Mouse (Mus musculus): ENCODE measurements at regions not wholly inside any gene's neighbourhood (a gene's known extent, or its start where the extent isn't known, plus 50 kb on each side); places are given as distances from the start of the nearest gene placed in this dataset.

DNA sequence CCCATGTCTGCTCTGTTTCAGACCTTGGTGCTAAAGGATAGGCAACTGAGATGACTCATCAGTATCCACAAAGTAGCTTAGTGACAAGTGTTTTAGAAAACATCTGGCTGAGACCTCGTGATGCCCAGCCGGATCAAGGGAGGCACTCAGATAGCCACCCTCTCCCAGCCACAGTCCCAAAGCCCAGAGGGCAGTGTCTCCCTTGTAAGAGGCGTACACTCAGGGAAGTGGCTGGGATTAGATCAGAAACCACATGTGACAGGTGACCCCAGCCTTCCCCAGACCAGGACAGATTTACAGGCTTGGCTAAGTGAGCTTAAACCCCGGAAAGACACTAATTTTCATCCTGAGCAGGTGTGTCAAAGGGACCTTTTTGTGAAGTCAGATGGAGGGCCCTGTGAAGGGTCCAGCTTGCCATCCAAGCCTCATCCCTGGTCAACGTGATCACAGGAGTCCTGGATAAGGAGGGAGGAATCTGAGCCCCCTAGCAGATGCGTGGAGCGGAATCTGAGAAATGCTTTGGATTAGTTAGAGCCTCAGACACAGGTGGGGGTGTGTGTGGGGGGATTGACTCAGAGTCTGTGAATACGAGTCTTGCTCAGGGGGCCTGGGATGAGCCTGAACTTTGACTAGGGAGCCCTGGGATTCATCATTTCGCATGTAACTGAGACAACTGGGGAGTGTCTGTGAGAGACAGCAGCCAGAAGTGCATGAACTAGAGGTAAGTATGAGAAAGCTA is 711.4 kb downstream of the Vrk1 start:
- no peaks in the 10 kb centered on the region for H3K36me3 ChIP-seq (ENCODE audit: control insufficient read depth, insufficient read depth, low read length)
- H3K27me3 ChIP-seq (ENCODE audit: control insufficient read depth, insufficient read depth, low read length), result no peaks in the 10 kb centered on the region
- no peak overlapping the region for H3K9ac ChIP-seq (ENCODE audit: low read length)
- H3K4me3 ChIP-seq (ENCODE audit: low read depth, low read length), result no peak overlapping the region
- peaks cover 8% of the 10 kb centered on the region for H3K4me1 ChIP-seq (ENCODE audit: control insufficient read depth, insufficient read depth, low read length)
- H3K4me2 ChIP-seq (ENCODE audit: low read depth, severe bottlenecking), result no peak overlapping the region
- DNase-seq (ENCODE audit: low spot score) (no peak), ATAC-seq (ENCODE audit: insufficient number of reproducible peaks, low FRiP score, low TSS enrichment, low read depth) (no peak)
- WGBS, result 45% methylated on average over 9 of the region's 9 CpGs
- H3K9me3 ChIP-seq (ENCODE audit: control insufficient read depth, low read length), result no peaks in the 10 kb centered on the region
- no peak overlapping the region for H3K27ac ChIP-seq (replicated peaks; ENCODE audit: low read depth, low read length)

DNA sequence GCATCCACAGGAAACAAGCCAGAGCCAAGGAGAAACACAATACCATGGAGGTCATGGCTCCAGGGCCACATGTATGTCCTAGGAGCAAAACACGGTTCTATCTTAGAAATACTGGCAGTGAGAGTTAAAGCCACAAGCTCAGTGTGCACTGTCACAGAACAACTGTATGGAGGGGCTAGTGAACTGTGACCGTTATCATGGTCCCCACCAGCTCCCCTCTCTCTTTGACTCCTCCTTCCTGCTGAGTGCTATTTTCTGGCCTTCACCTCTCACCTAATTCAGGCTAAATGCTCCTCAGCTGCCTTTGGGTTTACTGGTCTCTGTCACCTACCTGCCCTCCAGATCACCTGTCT is 712.0 kb downstream of the Vrk1 start:
- Histone ChIP-seq H3K4me3 (ENCODE audit: low read depth, low read length) (no peak overlapping the region), H3K4me1 (ENCODE audit: control insufficient read depth, insufficient read depth, low read length) (peaks cover 8% of the 10 kb centered on the region), H3K9me3 (ENCODE audit: control insufficient read depth, low read length) (no peaks in the 10 kb centered on the region), H3K4me2 (ENCODE audit: low read depth, severe bottlenecking) (no peak overlapping the region), H3K9ac (ENCODE audit: low read length) (no peak overlapping the region), H3K27ac (replicated peaks; ENCODE audit: low read depth, low read length) (no peak overlapping the region), H3K36me3 (ENCODE audit: control insufficient read depth, insufficient read depth, low read length) (no peaks in the 10 kb centered on the region), H3K27me3 (ENCODE audit: control insufficient read depth, insufficient read depth, low read length) (no peaks in the 10 kb centered on the region)
- WGBS, result 63% methylated on average over 2 of the region's 2 CpGs
- ATAC-seq (ENCODE audit: insufficient number of reproducible peaks, low FRiP score, low TSS enrichment, low read depth), result no peak
- DNase-seq (ENCODE audit: low spot score), result no peak

GRCm38 (mm10) chr12:106722761-106723160 is 712.7 kb downstream of the Vrk1 start:
- Histone ChIP-seq H3K27me3 (ENCODE audit: control insufficient read depth, insufficient read depth, low read length) (no peaks in the 10 kb centered on the region), H3K4me1 (ENCODE audit: control insufficient read depth, insufficient read depth, low read length) (peaks cover 8% of the 10 kb centered on the region), H3K4me2 (ENCODE audit: low read depth, severe bottlenecking) (no peak overlapping the region), H3K9ac (ENCODE audit: low read length) (no peak overlapping the region), H3K9me3 (ENCODE audit: control insufficient read depth, low read length) (no peaks in the 10 kb centered on the region), H3K27ac (replicated peaks; ENCODE audit: low read depth, low read length) (no peak overlapping the region), H3K4me3 (ENCODE audit: low read depth, low read length) (no peak overlapping the region), H3K36me3 (ENCODE audit: control insufficient read depth, insufficient read depth, low read length) (no peaks in the 10 kb centered on the region)
- peak; percentile 63 for DNase-seq (ENCODE audit: low spot score)
- WGBS, result 25% methylated on average over 4 of the region's 4 CpGs
- ATAC-seq (ENCODE audit: insufficient number of reproducible peaks, low FRiP score, low TSS enrichment, low read depth), result 0 out of 2 replicates have a peak, but pooled peaks have one; percentile 17

DNA sequence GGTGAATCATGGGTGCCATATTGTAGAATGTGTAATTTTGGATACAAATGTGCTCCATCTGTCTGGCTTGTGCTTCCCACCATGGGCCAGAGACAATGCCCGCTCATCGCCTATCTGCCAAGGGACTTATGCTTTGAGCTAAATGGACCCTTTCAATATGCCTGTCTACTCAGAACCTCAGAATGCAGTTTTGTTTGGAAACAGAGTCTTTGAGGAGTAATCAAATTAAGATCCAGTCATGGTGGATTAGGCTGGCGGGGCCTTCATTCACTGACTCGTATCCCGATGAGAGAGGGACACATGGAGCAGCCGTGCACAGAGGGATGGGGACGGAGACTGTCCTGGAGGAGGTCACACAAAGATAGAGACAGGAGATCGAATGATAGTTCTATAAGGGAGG is 716.9 kb downstream of the Vrk1 start:
- no peaks in the 10 kb centered on the region for H3K36me3 ChIP-seq (ENCODE audit: control insufficient read depth, insufficient read depth, low read length)
- no peak overlapping the region for H3K4me3 ChIP-seq (ENCODE audit: low read depth, low read length)
- no peak for ATAC-seq (ENCODE audit: insufficient number of reproducible peaks, low FRiP score, low TSS enrichment, low read depth)
- H3K27ac ChIP-seq (replicated peaks; ENCODE audit: low read depth, low read length), result no peak overlapping the region
- H3K27me3 ChIP-seq (ENCODE audit: control insufficient read depth, insufficient read depth, low read length), result no peaks in the 10 kb centered on the region
- 89% methylated on average over 8 of the region's 8 CpGs for WGBS
- no peak overlapping the region for H3K9ac ChIP-seq (ENCODE audit: low read length)
- no peak overlapping the region for H3K4me2 ChIP-seq (ENCODE audit: low read depth, severe bottlenecking)
- DNase-seq (ENCODE audit: low spot score), result no peak
- peaks cover 19% of the 10 kb centered on the region for H3K4me1 ChIP-seq (ENCODE audit: control insufficient read depth, insufficient read depth, low read length)
- H3K9me3 ChIP-seq (ENCODE audit: control insufficient read depth, low read length), result no peaks in the 10 kb centered on the region

GRCm38 (mm10) chr12:106727486-106727885 is 717.5 kb downstream of the Vrk1 start:
- Histone ChIP-seq H3K27me3 (ENCODE audit: control insufficient read depth, insufficient read depth, low read length) (no peaks in the 10 kb centered on the region), H3K36me3 (ENCODE audit: control insufficient read depth, insufficient read depth, low read length) (no peaks in the 10 kb centered on the region), H3K4me1 (ENCODE audit: control insufficient read depth, insufficient read depth, low read length) (peaks cover 18% of the 10 kb centered on the region), H3K27ac (replicated peaks; ENCODE audit: low read depth, low read length) (no peak overlapping the region), H3K9ac (ENCODE audit: low read length) (no peak overlapping the region), H3K9me3 (ENCODE audit: control insufficient read depth, low read length) (no peaks in the 10 kb centered on the region), H3K4me2 (ENCODE audit: low read depth, severe bottlenecking) (no peak overlapping the region), H3K4me3 (ENCODE audit: low read depth, low read length) (no peak overlapping the region)
- 88% methylated on average over 3 of the region's 3 CpGs for WGBS
- ATAC-seq (ENCODE audit: insufficient number of reproducible peaks, low FRiP score, low TSS enrichment, low read depth), result no peak
- DNase-seq (ENCODE audit: low spot score), result no peak

GRCm38 (mm10) chr12:106729686-106730085 is 719.7 kb downstream of the Vrk1 start:
- Histone ChIP-seq H3K36me3 (ENCODE audit: control insufficient read depth, insufficient read depth, low read length) (no peaks in the 10 kb centered on the region), H3K4me3 (ENCODE audit: low read depth, low read length) (no peak overlapping the region), H3K9me3 (ENCODE audit: control insufficient read depth, low read length) (no peaks in the 10 kb centered on the region), H3K9ac (ENCODE audit: low read length) (no peak overlapping the region), H3K4me2 (ENCODE audit: low read depth, severe bottlenecking) (no peak overlapping the region), H3K4me1 (ENCODE audit: control insufficient read depth, insufficient read depth, low read length) (peaks cover 17% of the 10 kb centered on the region; the same call in 1 of the 2 replicates), H3K27ac (replicated peaks; ENCODE audit: low read depth, low read length) (peak overlapping the region; percentile 5; the same call in 1 of the 2 replicates), H3K27me3 (ENCODE audit: control insufficient read depth, insufficient read depth, low read length) (no peaks in the 10 kb centered on the region)
- 34% methylated on average over 5 of the region's 5 CpGs for WGBS
- peak; percentile 44; the same call in 1 of the 2 replicates for ATAC-seq (ENCODE audit: insufficient number of reproducible peaks, low FRiP score, low TSS enrichment, low read depth)
- peak; percentile 62 for DNase-seq (ENCODE audit: low spot score)

DNA sequence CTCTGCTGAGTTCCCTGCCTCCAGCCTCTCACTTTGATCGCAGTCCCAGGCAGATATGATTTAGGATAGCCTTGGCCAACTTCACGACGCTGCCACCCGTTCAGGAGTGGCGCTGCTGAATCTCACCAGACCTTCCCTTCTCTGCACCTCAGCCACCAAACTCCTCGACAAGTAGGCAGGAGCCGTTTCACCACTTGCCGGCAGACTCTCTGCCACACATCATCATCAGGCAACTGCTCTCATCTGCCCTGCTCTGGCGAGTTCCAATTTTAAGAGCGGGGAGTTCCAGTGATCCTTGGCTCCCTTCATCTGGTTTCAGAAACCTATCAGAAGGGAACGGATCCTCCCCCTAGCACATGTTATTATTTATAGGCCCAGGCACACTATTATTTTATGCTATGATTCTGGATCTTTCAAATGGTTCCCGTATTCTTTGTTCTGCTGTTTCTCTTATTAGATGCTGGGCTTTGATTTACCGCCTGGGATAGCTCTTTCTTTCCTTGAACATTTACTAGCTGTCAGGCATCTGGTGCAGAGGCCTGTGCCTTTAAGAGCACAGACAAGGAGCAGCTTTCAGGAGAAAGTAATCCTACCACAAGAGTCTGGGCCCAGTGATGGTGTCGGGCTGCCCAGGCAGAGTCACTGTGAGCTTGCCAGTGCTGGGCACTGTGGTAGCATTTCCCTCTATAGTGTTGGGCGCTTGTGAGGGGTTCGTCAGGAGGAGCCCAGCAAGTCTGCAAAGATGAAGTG is 722.3 kb downstream of the Vrk1 start:
- no peak overlapping the region for H3K9ac ChIP-seq (ENCODE audit: low read length)
- peak; percentile 54 for DNase-seq (ENCODE audit: low spot score)
- ATAC-seq (ENCODE audit: insufficient number of reproducible peaks, low FRiP score, low TSS enrichment, low read depth), result peak; percentile 42; the same call in 1 of the 2 replicates
- H3K27me3 ChIP-seq (ENCODE audit: control insufficient read depth, insufficient read depth, low read length), result no peaks in the 10 kb centered on the region
- H3K9me3 ChIP-seq (ENCODE audit: control insufficient read depth, low read length), result no peaks in the 10 kb centered on the region
- H3K36me3 ChIP-seq (ENCODE audit: control insufficient read depth, insufficient read depth, low read length), result no peaks in the 10 kb centered on the region
- H3K4me3 ChIP-seq (ENCODE audit: low read depth, low read length), result no peak overlapping the region
- no peak overlapping the region for H3K4me2 ChIP-seq (ENCODE audit: low read depth, severe bottlenecking)
- H3K4me1 ChIP-seq (ENCODE audit: control insufficient read depth, insufficient read depth, low read length), result peaks cover 17% of the 10 kb centered on the region; the same call in 1 of the 2 replicates
- 37% methylated on average over 16 of the region's 16 CpGs for WGBS
- H3K27ac ChIP-seq (replicated peaks; ENCODE audit: low read depth, low read length), result no peak overlapping the region

DNA sequence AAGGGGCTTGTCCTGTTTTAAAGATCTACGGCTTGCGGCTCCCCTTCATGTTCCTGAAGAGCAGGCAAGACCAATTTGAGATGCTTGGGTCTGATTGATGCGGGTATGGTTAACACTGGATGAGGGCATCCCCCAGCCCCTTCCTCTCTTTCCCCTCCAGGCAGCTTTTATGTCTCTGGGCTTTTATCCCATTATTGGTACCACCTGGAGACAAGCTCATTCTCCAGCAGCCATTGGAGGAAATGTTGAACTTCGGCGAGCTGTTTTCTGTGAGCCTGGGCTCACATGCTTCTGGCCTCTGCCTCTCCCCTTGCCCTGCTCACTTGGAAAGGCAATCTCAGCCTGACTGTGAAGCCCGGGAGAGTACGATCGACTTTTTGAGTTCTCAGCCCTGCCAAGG is 738.7 kb downstream of the Vrk1 start:
- no peaks in the 10 kb centered on the region for H3K27me3 ChIP-seq (ENCODE audit: control insufficient read depth, insufficient read depth, low read length)
- no peaks in the 10 kb centered on the region; the same call in 1 of the 2 replicates for H3K4me1 ChIP-seq (ENCODE audit: control insufficient read depth, insufficient read depth, low read length)
- no peak for ATAC-seq (ENCODE audit: insufficient number of reproducible peaks, low FRiP score, low TSS enrichment, low read depth)
- no peak overlapping the region for H3K9ac ChIP-seq (ENCODE audit: low read length)
- H3K27ac ChIP-seq (replicated peaks; ENCODE audit: low read depth, low read length), result 0 out of 2 replicates have a peak overlapping the region, but pooled peaks have one; percentile 23
- no peak overlapping the region for H3K4me3 ChIP-seq (ENCODE audit: low read depth, low read length)
- no peaks in the 10 kb centered on the region for H3K9me3 ChIP-seq (ENCODE audit: control insufficient read depth, low read length)
- DNase-seq (ENCODE audit: low spot score), result peak; percentile 40
- WGBS, result 15% methylated on average over 8 of the region's 8 CpGs
- H3K36me3 ChIP-seq (ENCODE audit: control insufficient read depth, insufficient read depth, low read length), result no peaks in the 10 kb centered on the region
- H3K4me2 ChIP-seq (ENCODE audit: low read depth, severe bottlenecking), result no peak overlapping the region

Measured in limb, embryonic 11.5 days (tissue).